Mouse (Mus musculus) lung, embryonic 14.5 days (tissue): ENCODE data around the gene Slc39a7. TPM values are rescaled to one million over a fixed set of nuclear protein-coding genes. Genes with fewer than 3 reads are reported as not detected.
A peak's percentile ranks its signal among the peaks of the same experiment; 100 is the strongest.

Experiments
- ATAC-seq: fragments of 200-750 bp; cut with Nextera tagmentation; 2 replicates; pipeline ENCODE4 v1.8.0; 2017; ENCODE audit warnings: mild to moderate bottlenecking, moderate TSS enrichment, moderate library complexity; ENCODE audit not compliant: insufficient read depth
- DNase-seq: peaks from one replicate; pipeline ENCODE4 v3.0.0-alpha.2; 2015
- H3K27ac ChIP-seq: fragments of 300-500 bp; sonication (generic); 2 replicates; pipeline ENCODE4 v1.5.1; 2014; ENCODE audit warnings: low read depth, mild to moderate bottlenecking, moderate library complexity
- H3K27me3 ChIP-seq: fragments of 300-500 bp; sonication (generic); 2 replicates; pipeline ENCODE4 v1.6.1; 2014; ENCODE audit warnings: low read length, control low read depth; ENCODE audit not compliant: insufficient read depth
- H3K36me3 ChIP-seq: fragments of 300-500 bp; sonication (generic); 2 replicates; pipeline ENCODE4 v1.6.1; 2014; ENCODE audit warnings: control low read depth; ENCODE audit not compliant: insufficient read depth
- H3K4me1 ChIP-seq: fragments of 300-500 bp; sonication (generic); 2 replicates; pipeline ENCODE4 v1.6.1; 2014; ENCODE audit warnings: antibody characterized with exemption, control low read depth; ENCODE audit not compliant: insufficient read depth
- H3K4me2 ChIP-seq: fragments of 300-500 bp; sonication (generic); 2 replicates; pipeline ENCODE4 v1.6.1; 2014; ENCODE audit warnings: mild to moderate bottlenecking
- H3K4me3 ChIP-seq: fragments of 300-500 bp; sonication (generic); 2 replicates; pipeline ENCODE4 v1.5.1; 2014; ENCODE audit warnings: low read depth, low read length
- H3K9ac ChIP-seq: fragments of 300-500 bp; sonication (generic); 2 replicates; pipeline ENCODE4 v1.6.1; 2014
- H3K9me3 ChIP-seq: fragments of 300-500 bp; sonication (generic); 2 replicates; pipeline ENCODE4 v1.6.1; 2016; ENCODE audit warnings: low read depth, low read length, control low read depth
- CTCF ChIP-seq: IDR thresholded peaks from 2 replicates; pipeline ENCODE4 v1.5.1; 2016; ENCODE audit warnings: antibody characterized with exemption, low read depth
- WGBS: fragments of 180-500 bp; shearing (Covaris S2); extraction: QIAGEN DNeasy Blood & Tissue Kit; methylation state at CpG from one replicate; pipeline ENCODE4 v1.1.7; 2014; 5-methylcytosine and 5-hydroxymethylcytosine counted together
- polyA plus RNA-seq: library from polyadenylated mRNA; unstranded; fragments of >200 nt; fragmentation: Nextera tagmentation; extraction: Ambion mirVana; gene quantifications from 2 replicates; pipeline ENCODE4 v1.2.1, GENCODE M21; 2014

The Slc39a7 gene
- polyA plus RNA-seq, 1 experiment from 2014 or later, result 105 TPM

DNA sequence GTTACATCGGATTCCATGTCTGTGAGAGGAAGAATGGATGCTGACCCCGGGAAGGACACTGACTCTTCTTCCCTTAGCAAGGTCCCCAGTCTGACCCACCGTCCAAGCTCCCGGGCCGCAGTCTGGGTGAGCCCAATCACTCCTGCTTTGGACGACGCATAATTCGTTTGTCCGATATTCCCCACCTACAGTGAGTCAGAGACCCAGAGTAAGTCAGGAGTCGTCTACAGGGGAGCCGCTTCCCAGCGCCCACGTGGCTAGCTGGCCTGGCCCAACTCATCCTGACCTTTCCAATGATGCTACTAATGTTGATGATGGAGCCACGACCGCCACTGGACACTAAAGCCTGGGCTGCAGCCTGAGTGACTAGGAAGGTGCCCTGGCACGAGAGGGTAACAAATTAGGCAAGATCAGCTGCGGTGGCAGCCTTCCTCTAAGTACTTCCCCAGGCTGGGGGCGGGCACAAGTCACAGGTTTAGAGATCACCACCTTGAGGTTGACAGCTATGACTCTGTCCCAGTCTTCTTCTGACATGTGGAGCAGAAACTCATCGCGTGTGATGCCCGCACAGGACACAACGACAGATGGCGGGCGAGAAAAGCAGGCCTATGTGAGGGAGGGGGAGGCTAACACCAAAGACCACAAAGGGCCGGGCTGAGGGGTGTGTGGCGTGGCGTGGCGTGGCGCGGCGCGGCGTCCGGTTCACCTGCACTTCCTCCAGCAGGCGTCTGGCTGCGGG, 4.4 kb downstream of the Slc39a7 start:
- Histone ChIP-seq H3K36me3 (peaks cover 36% of the 10 kb centered on the region), H3K27me3 (no peaks in the 10 kb centered on the region), H3K4me3 (peak overlapping the region; percentile 67), H3K9me3 (no peaks in the 10 kb centered on the region), H3K9ac (peak overlapping the region; percentile 65), H3K4me1 (peaks cover 35% of the 10 kb centered on the region; the same call in 1 of the 2 replicates), H3K27ac (peak overlapping the region; percentile 79), H3K4me2 (peak overlapping the region; percentile 98)
- DNase-seq, result no peak
- ATAC-seq, result no peak
- TF ChIP-seq CTCF, result no peak
- WGBS, result 8% methylated on average over 36 of the region's 36 CpGs

GRCm38 (mm10) chr17:34026221-34026620, 5.3 kb downstream of the Slc39a7 start:
- H3K4me1 ChIP-seq, result peaks cover 35% of the 10 kb centered on the region; the same call in 1 of the 2 replicates

DNA sequence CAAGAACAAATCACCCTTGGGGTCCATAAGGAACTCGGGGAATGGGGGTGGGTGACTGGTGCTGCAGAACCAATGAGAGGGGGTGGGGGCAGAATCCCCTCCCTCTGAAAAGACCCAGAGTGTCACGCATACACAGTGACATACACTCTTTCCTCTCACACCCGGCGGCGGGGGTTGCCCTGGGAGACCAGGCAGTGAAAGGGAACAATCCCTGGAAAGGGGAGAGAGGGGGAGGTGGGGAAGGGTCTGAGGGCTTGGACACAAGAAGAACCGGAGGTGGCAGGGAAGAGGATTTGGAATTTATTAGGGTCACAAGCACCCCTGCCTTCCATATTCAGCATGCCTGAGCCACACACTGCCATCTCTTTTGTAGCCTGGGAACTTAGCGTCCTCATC, 5.7 kb downstream of the Slc39a7 start:
- no peak for TF ChIP-seq CTCF
- H3K4me2 ChIP-seq, result peak overlapping the region; percentile 98
- WGBS, result 17% methylated on average over 7 of the region's 7 CpGs
- H3K36me3 ChIP-seq, result peaks cover 47% of the 10 kb centered on the region
- DNase-seq (no peak), ATAC-seq (no peak)
- no peaks in the 10 kb centered on the region for H3K27me3 ChIP-seq
- peak overlapping the region; percentile 88 for H3K9ac ChIP-seq
- H3K4me3 ChIP-seq, result peak overlapping the region; percentile 87
- H3K9me3 ChIP-seq, result no peaks in the 10 kb centered on the region
- H3K4me1 ChIP-seq, result peaks cover 35% of the 10 kb centered on the region; the same call in 1 of the 2 replicates
- H3K27ac ChIP-seq, result no peak overlapping the region

More at GRCm38 (mm10) chr17:34026221-34026620, 5.3 kb downstream of the Slc39a7 start:
- ATAC-seq (no peak), DNase-seq (no peak)
- Histone ChIP-seq H3K27me3 (no peaks in the 10 kb centered on the region), H3K9ac (no peak overlapping the region), H3K4me2 (peak overlapping the region; percentile 98), H3K27ac (no peak overlapping the region), H3K36me3 (peaks cover 43% of the 10 kb centered on the region), H3K4me3 (peak overlapping the region; percentile 87; the same call in 1 of the 2 replicates), H3K9me3 (no peaks in the 10 kb centered on the region)
- no peak for TF ChIP-seq CTCF
- 31% methylated on average over 2 of the region's 2 CpGs for WGBS

GRCm38 (mm10) chr17:34024861-34025755, 6.4 kb downstream of the Slc39a7 start:
- H3K4me3 ChIP-seq, result peak overlapping the region; percentile 87
- ATAC-seq (peak; percentile 7), DNase-seq (peak; percentile 64)
- under 1% methylated on average over 56 of the region's 57 CpGs for whole genome bisulfite sequencing
- peak overlapping the region; percentile 88 for H3K9ac ChIP-seq
- H3K36me3 ChIP-seq, result peaks cover 45% of the 10 kb centered on the region
- H3K4me2 ChIP-seq, result peak overlapping the region; percentile 98
- peaks cover 33% of the 10 kb centered on the region; the same call in 1 of the 2 replicates for H3K4me1 ChIP-seq
- no peak for TF ChIP-seq CTCF
- 0 out of 2 replicates have a peak, but pooled peaks cover 2% of the 10 kb centered on the region for H3K9me3 ChIP-seq
- H3K27ac ChIP-seq, result peak overlapping the region; percentile 89
- H3K27me3 ChIP-seq, result no peaks in the 10 kb centered on the region

DNA sequence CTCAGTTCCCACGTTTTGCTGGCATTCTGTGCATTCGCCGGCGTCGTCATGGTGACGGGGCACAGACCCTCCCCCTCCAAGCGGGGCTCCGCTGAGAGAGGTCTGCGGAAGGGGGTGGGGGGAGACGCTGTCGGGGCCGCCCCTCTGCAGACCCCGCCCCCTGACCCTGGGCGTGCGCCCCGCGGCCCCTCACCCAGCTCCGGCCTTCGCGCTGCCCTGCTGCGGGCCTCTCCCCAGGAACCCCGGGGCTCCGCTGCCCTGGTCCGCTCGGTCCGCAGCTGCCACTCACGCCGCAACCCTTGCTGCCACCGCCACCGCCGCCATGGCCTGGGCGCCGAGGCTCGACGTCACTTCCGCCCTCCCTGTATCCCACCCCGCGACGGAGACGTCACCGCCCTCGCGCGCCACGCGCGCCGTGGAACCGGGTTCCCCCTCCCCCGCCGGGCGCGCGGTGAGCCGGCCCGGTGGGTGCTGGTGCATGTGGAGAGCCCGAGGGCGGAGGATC, 7.1 kb downstream of the Slc39a7 start, which contains the start of gene Ring1:
TSS of gene Ring1 (minus strand) at position 364 of the 505 bp plus-strand sequence.
- 0 out of 2 replicates have a peak, but pooled peaks cover 4% of the 10 kb centered on the region for H3K9me3 ChIP-seq
- WGBS, result under 1% methylated on average over 54 of the region's 58 CpGs
- DNase-seq, result peak; percentile 89
- H3K4me2 ChIP-seq, result peak within 1 kb of the TSS; percentile 98
- TF ChIP-seq CTCF, result no peak
- peaks cover 26% of the 10 kb centered on the region; the same call in 1 of the 2 replicates for H3K4me1 ChIP-seq
- peak within 1 kb of the TSS; percentile 88 for H3K9ac ChIP-seq
- H3K27me3 ChIP-seq, result no peaks in the 10 kb centered on the region
- H3K4me3 ChIP-seq, result peak within 1 kb of the TSS; percentile 87
- H3K36me3 ChIP-seq, result peaks cover 37% of the 10 kb centered on the region
- peak; percentile 64 for ATAC-seq
- peak within 1 kb of the TSS; percentile 89 for H3K27ac ChIP-seq

- Histone ChIP-seq H3K4me1 (peaks cover 24% of the 10 kb centered on the region; the same call in 1 of the 2 replicates), H3K27ac (no peak overlapping the region; the same call in 1 of the 2 replicates), H3K36me3 (peaks cover 30% of the 10 kb centered on the region), H3K4me2 (peak overlapping the region; percentile 98), H3K4me3 (peak overlapping the region; percentile 87), H3K27me3 (no peaks in the 10 kb centered on the region), H3K9me3 (0 out of 2 replicates have a peak, but pooled peaks cover 4% of the 10 kb centered on the region), H3K9ac (peak overlapping the region; percentile 88)
- 56% methylated on average over 9 of the region's 9 CpGs for WGBS
- no peak for TF ChIP-seq CTCF
- ATAC-seq (no peak), DNase-seq (no peak)
These were observed 7.8 kb downstream of the Slc39a7 start for GRCm38 (mm10) chr17:34023678-34024077.
